Mouse (Mus musculus) telencephalon, adult 2 months (tissue): ENCODE data around the gene Sdc3.

Source experiments
- DNase-seq: peaks from one replicate; pipeline ENCODE4 v3.0.0-alpha.2; 2011; ENCODE audit warnings: low read depth, low spot score

Sdc3 gene

DNA sequence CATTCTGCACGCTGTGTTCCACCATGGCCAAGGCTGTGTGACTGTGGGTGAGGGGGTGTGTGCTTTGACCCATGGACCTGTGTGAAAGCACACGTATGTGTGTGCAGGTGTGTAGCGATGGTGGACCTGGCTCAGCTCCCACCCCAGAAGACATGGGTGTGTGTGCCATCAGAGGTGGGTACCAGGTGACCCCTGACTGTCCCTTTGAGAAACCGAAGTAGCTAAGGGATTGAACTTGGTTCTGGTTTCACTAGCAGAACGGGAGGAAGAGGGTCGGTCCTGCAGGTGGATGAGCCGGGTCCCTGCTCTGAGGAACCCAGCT is 804 bp downstream of the Sdc3 start:
- no peak for DNase-seq

DNA sequence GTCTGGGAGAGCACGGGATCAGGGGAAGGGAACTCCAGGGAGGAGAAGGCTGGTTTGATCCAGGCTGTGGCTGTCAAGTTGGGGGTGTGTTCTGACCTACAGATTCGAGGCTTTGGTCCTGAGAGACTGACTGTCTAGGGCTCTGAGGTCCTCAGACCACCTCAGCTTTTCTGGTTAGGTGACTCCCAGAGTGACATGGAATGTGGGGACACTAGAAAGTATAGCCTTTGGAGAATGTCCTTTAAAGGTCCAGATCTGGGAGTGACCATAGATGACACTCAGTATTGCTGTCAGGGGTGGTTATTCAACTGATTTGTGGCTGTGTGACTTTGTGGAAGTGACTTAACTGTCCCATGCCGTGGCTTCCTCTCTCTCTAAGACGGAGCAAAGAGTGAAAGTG is 2.4 kb downstream of the Sdc3 start:
- no peak for DNase-seq

DNA sequence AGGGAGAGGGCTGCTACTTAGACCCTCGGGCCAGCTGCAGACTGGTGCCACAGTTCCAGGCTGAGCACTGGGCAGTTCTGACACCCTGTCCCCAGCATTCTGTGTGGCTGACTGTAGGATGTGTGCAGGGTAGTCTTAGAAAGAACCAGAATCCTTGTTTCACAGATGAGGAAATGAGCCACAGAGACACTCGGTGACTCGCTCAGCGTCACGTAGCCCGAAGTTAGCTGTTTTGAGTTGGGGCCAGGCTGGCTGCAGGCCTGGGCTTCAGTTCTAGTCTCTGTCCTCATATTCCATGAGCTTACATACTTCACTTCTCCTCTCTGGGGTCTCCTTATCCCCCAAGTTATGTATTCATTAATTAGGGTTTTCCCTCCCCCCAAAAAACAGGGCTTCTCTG is 3.6 kb downstream of the Sdc3 start:
- DNase-seq: no peak

DNA sequence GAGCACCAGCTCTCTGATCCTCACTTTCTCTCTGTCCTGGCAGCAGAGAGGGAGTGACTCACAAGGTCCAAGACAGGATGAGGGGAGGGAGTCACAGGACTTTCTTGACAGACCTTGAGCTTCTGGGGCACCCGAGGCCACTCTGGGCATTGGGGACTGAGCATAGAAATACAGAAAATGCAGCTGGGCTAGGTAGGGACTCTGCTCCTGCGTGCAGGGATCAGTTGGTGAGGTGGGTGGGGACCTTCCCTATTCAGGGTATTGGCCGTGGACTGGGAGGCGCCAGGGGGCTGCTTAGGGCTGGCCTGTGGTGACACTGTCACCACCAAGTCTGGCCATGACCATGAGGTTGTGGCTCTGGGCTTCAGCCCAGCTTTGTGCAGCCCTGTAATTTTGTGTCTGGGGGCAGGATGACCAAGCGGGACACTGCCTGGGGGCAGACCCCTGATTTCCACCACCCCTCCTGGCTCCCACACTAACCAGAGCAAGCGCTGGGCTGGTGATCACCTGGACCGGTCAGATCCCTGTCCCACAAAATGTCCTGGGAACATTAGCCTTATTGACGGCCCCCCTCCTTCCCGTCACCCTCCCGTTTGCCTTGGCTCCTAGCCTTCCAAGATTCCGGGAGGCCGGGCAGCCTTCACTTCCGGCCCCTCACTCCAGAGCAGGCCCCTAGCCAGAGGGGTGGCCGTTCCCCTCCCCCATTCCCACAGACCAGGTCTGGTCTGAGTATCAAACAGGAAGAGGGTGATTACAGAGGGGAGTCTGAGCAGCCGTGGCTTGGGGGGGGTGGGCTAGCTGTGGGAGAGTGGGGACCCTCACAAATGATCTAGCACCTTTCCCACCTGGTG is 5.1 kb downstream of the Sdc3 start:
- no peak for DNase-seq

DNA sequence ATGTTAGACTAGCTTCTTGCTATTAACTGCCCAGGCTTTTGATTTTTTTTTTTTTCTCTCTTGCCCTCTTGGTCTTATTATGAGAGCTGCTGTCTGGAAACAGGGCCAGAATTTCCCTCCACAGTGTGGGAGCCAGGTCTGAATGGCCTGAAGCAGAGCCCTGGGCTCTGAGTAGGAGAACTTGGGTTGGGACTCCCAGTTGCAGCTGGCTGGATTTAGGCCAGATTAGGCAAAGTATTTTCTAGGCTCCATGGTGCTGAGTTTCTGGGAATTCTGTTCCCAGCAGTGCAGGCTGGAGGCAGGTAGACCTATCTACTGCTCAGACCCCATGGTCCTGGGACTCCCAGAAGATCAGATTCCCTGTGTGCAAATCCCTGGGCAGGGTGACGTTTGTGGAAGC is 6.1 kb downstream of the Sdc3 start:
- no peak for DNase-seq

- no peak for DNase-seq
Measured at GRCm38 (mm10) chr4:130799118-130799517, 6.8 kb downstream of the Sdc3 start.

DNA sequence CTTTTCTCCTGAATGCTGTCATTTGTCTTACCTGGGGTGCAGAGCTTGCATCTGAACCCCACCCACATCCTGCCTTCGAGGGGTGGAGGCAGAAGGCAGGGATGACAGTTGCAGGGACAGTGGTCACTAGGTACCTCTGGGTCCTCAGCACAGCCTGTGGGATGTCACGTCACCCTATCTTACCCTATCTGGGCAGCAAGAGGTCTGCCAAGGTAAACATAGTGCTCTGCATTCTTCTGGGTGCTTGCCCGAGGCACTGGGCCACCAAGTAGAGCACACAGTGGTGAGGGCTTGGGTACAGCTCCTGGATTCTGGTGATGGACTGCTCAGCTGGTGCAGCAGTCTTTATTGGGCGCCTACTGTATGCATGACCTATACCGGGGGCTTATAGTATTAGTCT is 7.2 kb downstream of the Sdc3 start:
- DNase-seq: no peak

- DNase-seq: no peak
Measured at GRCm38 (mm10) chr4:130800147-130800546, 7.8 kb downstream of the Sdc3 start.

DNA sequence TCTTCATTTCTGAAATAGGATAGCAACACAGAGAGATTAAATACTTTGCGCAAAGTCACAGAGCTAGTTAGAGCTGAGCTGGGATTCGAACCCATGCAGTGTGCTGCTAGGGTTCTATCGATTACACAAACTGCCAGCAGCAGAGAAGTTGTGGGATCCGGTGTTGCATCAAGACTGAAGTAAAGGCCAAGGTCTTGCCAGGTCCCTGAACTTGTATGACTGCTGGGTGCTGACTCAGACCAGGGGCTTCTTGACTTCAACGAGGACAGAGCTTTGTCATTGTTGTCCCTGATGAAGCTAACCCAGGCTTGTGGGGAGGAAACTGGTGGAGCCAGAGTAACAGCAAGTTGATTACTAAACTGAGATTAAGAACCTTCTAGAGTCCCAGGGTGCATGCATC is 8.9 kb downstream of the Sdc3 start:
- DNase-seq: no peak

- DNase-seq: no peak
Measured at GRCm38 (mm10) chr4:130801624-130802329, 9.4 kb downstream of the Sdc3 start.

GRCm38 (mm10) chr4:130803591-130803990 is 11.3 kb downstream of the Sdc3 start:
- DNase-seq: no peak

DNA sequence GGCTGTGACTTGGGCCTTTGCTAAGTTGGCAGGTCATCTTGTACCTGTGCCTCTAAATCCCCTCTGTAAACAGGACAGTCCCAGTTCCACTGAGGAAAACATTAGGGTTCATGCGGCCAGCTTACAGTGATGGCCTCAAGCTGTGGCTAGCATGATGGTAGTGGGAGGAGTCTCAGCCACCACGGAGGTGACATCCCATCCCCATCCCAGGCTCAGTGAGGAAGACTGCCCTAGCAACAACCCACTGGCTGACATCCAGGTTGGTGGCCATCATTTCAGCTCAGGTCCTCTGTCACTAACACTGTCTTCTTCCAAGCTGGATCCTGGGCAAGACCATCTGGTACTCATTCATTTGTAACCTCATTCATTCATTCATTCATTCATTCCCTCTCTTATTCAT is 12.0 kb downstream of the Sdc3 start:
- no peak for DNase-seq

- no peak for DNase-seq
Measured at GRCm38 (mm10) chr4:130804771-130805361, 12.5 kb downstream of the Sdc3 start.

DNA sequence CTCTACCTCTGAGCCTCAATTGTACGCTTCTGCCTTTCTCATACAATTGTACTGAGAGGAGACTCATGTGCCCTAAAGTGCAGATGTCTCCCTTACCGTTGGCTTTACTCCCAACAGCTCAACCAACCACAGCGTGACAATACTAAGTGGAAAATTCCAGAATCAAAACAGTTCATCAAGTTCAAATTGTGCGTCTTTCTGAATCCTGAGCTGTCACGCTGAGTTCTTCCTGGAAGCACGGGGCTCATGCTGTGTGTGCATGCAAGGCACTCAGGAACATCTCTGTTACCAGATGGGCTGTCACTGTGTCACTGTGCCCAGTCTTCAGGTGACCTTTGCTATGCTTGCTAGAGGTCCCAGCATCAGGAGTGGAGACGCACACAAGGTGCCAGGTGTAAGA is 13.4 kb downstream of the Sdc3 start:
- no peak for DNase-seq

DNA sequence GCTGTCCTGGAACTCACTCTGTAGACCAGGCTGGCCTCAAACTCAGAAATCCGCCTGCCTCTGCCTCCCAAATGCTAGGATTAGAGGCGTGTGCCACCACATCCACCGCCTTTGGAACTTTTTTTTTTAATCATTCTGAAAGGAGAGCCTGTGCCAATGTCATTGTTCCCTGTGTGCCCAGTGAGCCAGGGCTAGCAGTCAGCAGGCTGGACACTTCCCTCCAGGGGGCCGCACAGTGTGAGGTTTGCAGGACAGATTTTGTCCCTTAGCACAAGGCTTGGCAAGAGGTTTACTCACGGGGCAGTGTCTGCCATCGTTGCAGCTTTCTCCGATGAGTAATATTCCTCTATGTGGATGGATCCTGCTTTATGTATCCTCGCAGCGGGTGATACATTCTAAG is 14.4 kb downstream of the Sdc3 start:
- DNase-seq: no peak

- DNase-seq: no peak
Measured at GRCm38 (mm10) chr4:130809784-130810183, 17.4 kb downstream of the Sdc3 start.

DNA sequence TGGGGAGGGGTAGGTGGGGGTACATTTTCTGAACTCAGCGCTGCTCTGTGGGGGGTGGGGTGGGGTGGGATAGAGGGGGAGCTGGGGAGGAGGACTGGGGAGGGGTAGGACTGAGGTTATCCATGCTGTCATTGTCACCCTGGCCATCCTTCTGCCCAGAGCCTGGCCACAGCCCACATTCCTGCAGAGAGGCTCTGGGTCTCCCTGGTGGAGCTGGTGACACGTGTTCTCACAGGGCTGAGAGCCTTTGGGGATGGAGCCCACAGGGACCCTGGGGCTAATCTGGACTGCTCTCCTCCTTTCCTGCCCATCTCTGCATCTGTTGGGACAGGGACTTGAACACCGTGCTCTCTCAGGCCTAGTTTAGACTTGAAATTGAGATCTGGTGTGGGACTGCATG is 18.5 kb downstream of the Sdc3 start:
- no peak for DNase-seq

DNA sequence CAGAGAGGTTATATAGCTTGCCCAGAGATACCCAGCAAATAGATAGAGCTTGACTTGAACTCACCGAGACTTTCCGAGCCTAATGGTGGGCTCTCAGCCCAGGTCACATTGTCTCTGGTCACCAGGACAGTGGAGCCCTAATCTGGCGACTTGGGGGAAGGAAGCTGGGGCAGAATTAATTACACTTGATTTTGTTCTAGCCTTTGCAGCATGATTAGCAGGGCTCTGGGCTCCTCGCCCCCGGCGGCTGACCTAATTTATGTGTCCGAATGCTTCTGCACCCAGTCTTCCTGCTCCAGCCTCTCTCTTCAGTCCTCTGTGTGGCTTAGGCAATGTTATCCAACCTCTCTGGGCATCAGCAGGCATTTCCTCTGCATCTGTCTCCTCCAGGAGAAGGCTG is 19.0 kb downstream of the Sdc3 start:
- no peak for DNase-seq

- peak; percentile 77 for DNase-seq
Measured at GRCm38 (mm10) chr4:130813958-130814357, 21.6 kb downstream of the Sdc3 start.

- no peak for DNase-seq
Measured at GRCm38 (mm10) chr4:130814742-130815330, 22.5 kb downstream of the Sdc3 start.

GRCm38 (mm10) chr4:130815860-130816259 is 23.5 kb downstream of the Sdc3 start:
- no peak for DNase-seq

DNA sequence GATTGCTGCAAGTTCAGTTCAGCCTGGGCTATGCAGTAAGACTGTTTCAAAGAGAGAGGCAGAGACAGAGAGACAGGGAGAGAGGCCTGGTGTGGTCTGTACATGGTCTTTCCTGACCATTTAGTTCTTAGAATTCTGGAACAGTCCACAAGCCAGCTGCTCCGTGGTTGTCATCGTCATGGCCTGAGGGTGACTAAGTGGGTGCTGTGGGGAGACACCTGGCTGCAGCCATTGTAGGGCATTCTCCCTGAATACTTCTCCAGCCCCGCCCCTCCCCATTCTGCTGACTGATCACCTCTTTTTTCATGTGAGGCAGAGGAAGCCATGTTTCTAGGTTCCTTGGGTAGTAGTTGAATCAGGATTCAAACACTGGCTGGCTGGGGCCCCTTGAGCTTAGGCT is 27.5 kb downstream of the Sdc3 start:
- DNase-seq: no peak
